Mouse (Mus musculus): ENCODE measurements at regions not wholly inside any gene's neighbourhood (a gene's known extent, or its start where the extent isn't known, plus 50 kb on each side); places are given as distances from the start of the nearest gene placed in this dataset.

- TF ChIP-seq POLR2A (IDR thresholded peaks at IDR 0.05; ENCODE audit: low read depth, low read length) (no peak), CTCF (conservative IDR thresholded peaks at IDR 0.05; ENCODE audit: insufficient read depth, insufficient read length, low read depth, low read length) (no peak)
Measured at GRCm38 (mm10) chr16:76453457-76454200, 80.0 kb upstream of the Nrip1 start.

Data from kidney, adult 2 months (tissue).